Mouse (Mus musculus): ENCODE data around the gene Egflam.

GRCm38 (mm10) chr15:7215845-7216244 lies 182.3 kb downstream of the Egflam start:
- TF ChIP-seq CTCF (IDR thresholded peaks at IDR 0.05; ENCODE audit: insufficient read depth, low read length): no peak
- no peak for TF ChIP-seq POLR2A (IDR thresholded peaks at IDR 0.05; ENCODE audit: borderline replicate concordance, extremely low read depth, low read depth, low read length)
